Mouse (Mus musculus): ENCODE data around the gene D630003M21Rik. TPM values are rescaled to one million over a fixed set of nuclear protein-coding genes. Genes with fewer than 3 reads are reported as not detected.

Gene D630003M21Rik
- polyA plus RNA-seq, 1 experiment = not detected

DNA sequence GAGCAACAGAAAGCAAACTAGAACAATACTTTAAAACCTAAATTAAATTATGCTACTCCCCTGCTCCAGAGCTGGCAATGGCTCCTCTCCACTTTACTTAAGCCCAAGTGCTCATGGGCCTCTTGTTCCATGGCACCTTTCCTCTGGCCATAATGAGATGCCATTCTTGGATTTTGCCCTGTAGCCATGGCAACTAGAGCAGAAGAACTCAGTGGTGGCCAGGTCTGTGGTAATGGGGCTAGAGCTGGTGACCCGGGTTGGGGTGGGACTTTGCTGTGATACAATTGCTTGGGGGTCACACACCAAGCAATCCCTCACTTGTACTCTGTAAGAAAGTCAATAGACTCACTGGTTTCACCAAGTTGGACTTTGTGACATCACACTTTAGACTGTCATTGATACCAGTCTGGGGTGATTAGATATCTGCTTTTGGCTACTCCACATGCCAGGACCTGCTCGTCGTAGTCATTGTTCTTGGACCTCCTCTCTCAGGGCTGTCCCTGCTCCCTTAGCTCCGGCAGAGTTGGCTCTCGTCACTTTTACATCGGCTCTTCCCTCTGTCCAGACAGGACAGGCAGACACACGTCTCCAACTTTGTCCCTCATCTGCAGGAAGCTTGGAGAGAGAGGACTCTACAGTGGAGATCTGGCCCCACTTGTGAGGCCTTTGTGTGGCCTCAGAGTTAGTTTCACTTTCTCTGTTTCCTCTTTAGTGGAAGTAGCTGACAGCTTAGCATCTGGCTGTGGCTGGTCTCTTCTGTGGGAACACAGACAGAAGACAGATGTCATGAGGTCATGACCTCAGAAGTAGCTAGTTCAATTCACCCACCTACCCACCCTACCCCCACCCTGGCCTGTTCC, 69.4 kb downstream of the D630003M21Rik start:
- H3K4me1 ChIP-seq (ENCODE audit: control insufficient read depth, insufficient read depth, low read length) = peaks cover 37% of the 10 kb centered on the region
- peak overlapping the region; percentile 10; the same call in 1 of the 2 replicates for H3K4me3 ChIP-seq (ENCODE audit: insufficient read depth, low read length)
- TF ChIP-seq POLR2A (IDR thresholded peaks at IDR 0.05; ENCODE audit: borderline replicate concordance, low read depth, low read length) = no peak
- no peak for TF ChIP-seq CTCF (IDR thresholded peaks at IDR 0.05; ENCODE audit: low read depth, low read length)
- no peak overlapping the region for H3K27ac ChIP-seq (ENCODE audit: insufficient read depth, low read depth, low read length)

DNA sequence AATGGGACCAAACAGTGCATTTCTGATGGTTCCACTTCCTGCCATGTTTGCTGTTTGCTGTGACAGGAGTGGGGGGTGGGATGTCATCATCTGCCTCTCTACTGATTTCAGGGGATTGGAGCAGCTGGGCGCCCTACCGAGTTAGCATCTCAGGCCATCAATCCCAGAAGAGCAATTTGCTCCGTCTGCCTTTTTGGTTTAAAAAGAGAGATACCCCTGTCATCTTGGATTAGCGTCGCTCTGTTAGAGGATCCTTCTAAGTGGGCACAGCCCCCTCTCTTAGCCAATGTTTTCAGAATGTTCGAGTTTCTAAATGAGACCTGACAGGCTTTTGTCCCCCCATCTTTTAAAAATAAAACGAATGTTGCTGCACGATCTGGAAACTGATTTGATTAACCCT, 71.4 kb downstream of the D630003M21Rik start:
- Histone ChIP-seq H3K4me3 (ENCODE audit: insufficient read depth, low read length) (no peak overlapping the region), H3K4me1 (ENCODE audit: control insufficient read depth, insufficient read depth, low read length) (peaks cover 39% of the 10 kb centered on the region), H3K27ac (ENCODE audit: insufficient read depth, low read depth, low read length) (no peak overlapping the region)
- TF ChIP-seq CTCF (IDR thresholded peaks at IDR 0.05; ENCODE audit: low read depth, low read length) = no peak
- no peak for TF ChIP-seq POLR2A (IDR thresholded peaks at IDR 0.05; ENCODE audit: borderline replicate concordance, low read depth, low read length)

DNA sequence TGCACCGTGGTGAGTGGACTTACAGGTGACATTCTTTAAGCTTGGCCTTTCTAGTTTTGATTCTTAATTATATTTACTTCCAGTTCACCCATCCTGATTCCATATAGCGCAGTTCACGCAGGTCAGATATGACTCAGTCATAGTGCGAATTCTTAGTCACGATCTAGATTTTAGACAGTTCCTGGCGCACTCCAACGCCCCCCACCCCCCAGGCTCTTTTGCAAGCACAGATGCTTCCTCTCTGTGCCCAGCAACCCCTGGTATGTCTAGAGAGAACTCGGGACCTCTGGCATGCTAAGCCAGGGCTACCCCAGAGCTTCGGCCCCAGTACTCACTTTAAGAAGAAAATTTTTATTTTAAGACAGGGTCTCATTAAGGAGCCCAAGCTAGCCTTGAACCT, 72.5 kb downstream of the D630003M21Rik start:
- no peak overlapping the region for H3K27ac ChIP-seq (ENCODE audit: insufficient read depth, low read depth, low read length)
- no peak overlapping the region for H3K4me3 ChIP-seq (ENCODE audit: insufficient read depth, low read length)
- peaks cover 39% of the 10 kb centered on the region for H3K4me1 ChIP-seq (ENCODE audit: control insufficient read depth, insufficient read depth, low read length)
- TF ChIP-seq POLR2A (IDR thresholded peaks at IDR 0.05; ENCODE audit: borderline replicate concordance, low read depth, low read length) (no peak), CTCF (IDR thresholded peaks at IDR 0.05; ENCODE audit: low read depth, low read length) (no peak)

DNA sequence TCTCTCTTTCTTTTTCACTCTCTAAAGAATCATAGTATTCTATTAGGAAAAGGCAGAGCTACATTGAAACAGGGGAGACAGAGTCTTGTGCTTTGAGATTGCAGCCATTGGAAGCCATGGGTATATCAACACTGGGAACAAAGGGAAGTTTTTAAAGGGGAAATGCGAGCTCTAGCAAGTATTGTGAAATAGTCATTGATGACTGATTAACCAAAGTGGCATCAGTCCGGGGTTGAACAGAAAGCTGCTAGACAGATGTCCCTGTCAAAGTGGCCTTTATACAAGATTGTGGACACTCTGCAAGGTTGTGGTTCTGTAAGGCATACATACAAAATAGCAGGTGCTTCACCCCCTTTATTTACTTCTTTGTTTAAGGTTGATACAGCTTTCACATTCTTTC, 73.4 kb downstream of the D630003M21Rik start:
- no peak for TF ChIP-seq CTCF (IDR thresholded peaks at IDR 0.05; ENCODE audit: low read depth, low read length)
- no peak for TF ChIP-seq POLR2A (IDR thresholded peaks at IDR 0.05; ENCODE audit: borderline replicate concordance, low read depth, low read length)
- no peak overlapping the region for H3K27ac ChIP-seq (ENCODE audit: insufficient read depth, low read depth, low read length)

DNA sequence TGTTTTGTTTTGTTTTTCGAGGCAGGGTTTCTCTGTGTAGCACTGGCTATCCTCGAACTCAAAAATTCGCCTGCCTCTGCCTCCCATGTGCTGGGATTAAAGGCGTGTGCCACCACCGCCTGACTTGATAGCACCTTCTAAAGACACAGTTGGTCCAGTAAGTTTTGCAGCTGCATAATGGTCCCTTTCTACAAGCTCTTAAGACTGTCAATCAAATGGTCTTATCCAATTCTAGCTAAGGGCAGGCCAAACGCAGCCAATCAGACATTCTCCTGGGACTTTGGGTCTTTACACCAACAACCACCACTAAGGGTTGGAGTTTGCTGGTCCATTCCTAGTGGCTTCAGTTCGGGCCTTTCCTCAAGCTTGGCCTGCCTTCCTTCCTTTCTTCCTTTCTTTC, 73.9 kb downstream of the D630003M21Rik start:
- Histone ChIP-seq H3K4me1 (ENCODE audit: control insufficient read depth, insufficient read depth, low read length) (peaks cover 36% of the 10 kb centered on the region), H3K4me3 (ENCODE audit: insufficient read depth, low read length) (no peak overlapping the region), H3K27ac (ENCODE audit: insufficient read depth, low read depth, low read length) (no peak overlapping the region)
- TF ChIP-seq CTCF (IDR thresholded peaks at IDR 0.05; ENCODE audit: low read depth, low read length) (no peak), POLR2A (IDR thresholded peaks at IDR 0.05; ENCODE audit: borderline replicate concordance, low read depth, low read length) (no peak)

More for the DNA sequence above, 73.4 kb downstream of the D630003M21Rik start:
- Histone ChIP-seq H3K4me1 (ENCODE audit: control insufficient read depth, insufficient read depth, low read length) (peaks cover 39% of the 10 kb centered on the region), H3K4me3 (ENCODE audit: insufficient read depth, low read length) (no peak overlapping the region)

DNA sequence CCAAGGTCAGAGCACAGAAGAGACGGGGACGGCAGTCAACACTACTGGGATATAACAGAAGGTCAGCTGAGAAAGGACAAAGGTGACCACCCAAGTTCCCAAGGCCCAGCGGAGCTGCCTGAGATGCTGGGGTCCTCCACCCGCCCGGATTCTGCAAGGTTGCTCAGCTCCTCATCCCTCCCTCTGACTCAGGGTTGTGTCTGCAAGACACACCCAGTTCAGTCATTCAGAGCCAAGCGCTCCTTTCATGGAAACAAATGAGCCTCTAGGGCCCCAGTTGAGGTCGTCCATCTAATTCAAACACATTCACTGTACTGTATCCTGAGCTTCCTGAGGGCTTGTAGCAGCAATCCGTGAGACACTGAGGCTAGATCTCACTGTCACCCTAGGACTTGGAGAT, 74.4 kb downstream of the D630003M21Rik start:
- H3K4me1 ChIP-seq (ENCODE audit: control insufficient read depth, insufficient read depth, low read length) = peaks cover 34% of the 10 kb centered on the region
- no peak overlapping the region for H3K27ac ChIP-seq (ENCODE audit: insufficient read depth, low read depth, low read length)
- TF ChIP-seq CTCF (IDR thresholded peaks at IDR 0.05; ENCODE audit: low read depth, low read length) = no peak
- TF ChIP-seq POLR2A (IDR thresholded peaks at IDR 0.05; ENCODE audit: borderline replicate concordance, low read depth, low read length) = no peak

DNA sequence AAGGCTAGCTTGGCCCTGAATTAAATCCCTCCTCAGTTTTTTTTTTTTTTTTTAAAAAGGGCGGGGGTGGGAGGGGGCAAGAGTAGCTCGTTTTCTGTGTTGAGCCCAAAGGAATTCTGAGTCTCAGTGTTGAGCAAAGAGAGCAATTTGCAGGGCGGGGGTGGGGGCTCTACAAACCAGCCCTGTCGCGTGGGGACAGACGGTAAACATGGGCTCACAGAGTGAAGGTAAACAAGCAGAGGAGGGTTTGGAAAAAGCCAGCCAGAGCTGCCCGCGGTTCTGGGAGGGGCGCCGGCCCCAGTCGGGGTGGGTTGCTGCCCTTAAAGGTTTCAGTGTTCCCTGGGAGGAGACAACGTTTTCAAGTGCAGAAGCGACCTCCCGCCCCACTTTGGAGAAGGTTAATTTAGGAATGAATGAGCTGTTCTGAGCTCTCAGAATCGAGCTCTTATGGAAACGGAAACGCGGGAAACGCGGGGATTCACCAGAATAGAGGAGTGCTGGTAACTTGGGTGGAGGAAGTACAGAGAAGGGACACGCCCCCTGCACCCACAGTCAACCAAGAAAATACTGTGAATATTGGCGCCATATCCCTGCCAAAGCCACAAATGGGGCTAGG, 75.2 kb downstream of the D630003M21Rik start:
- TF ChIP-seq CTCF (IDR thresholded peaks at IDR 0.05; ENCODE audit: low read depth, low read length) (no peak), POLR2A (IDR thresholded peaks at IDR 0.05; ENCODE audit: borderline replicate concordance, low read depth, low read length) (no peak)
- H3K4me1 ChIP-seq (ENCODE audit: control insufficient read depth, insufficient read depth, low read length) = peaks cover 30% of the 10 kb centered on the region
- no peak overlapping the region for H3K27ac ChIP-seq (ENCODE audit: insufficient read depth, low read depth, low read length)
- H3K4me3 ChIP-seq (ENCODE audit: insufficient read depth, low read length) = peak overlapping the region; percentile 52

More for the DNA sequence above, 74.4 kb downstream of the D630003M21Rik start:
- no peak overlapping the region for H3K4me3 ChIP-seq (ENCODE audit: insufficient read depth, low read length)

DNA sequence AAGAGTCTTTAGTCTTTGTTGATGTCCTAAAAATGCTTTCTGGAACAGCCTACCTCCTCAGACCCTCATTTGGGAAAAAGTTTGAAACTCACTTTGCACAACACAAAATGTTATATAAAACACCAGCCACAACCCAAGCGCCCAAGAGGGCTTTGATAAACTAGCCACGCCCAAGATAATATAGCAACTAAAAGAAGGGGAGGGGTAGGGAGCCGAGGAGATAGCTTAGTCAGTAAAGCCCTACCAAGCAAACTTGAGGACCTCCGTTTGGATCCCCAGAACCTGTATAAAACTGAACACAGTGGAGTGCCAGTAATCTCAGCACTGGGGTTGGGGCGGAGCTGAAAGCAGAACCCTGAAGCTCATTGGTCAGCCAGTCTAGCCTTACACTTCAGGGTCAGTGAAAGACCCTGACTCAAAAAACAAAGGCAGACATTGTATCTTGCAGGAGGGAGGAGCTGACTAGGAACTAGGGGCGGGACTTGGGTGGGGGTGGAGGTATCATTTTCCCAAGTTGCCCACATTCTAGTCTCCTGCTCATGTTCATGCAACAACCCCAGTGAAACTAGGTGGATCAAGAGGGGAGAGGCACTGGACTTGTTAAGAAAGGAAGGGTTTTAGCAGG, 76.2 kb downstream of the D630003M21Rik start:
- Histone ChIP-seq H3K27ac (ENCODE audit: insufficient read depth, low read depth, low read length) (no peak overlapping the region), H3K4me3 (ENCODE audit: insufficient read depth, low read length) (no peak overlapping the region), H3K4me1 (ENCODE audit: control insufficient read depth, insufficient read depth, low read length) (peaks cover 30% of the 10 kb centered on the region)
- no peak for TF ChIP-seq CTCF (IDR thresholded peaks at IDR 0.05; ENCODE audit: low read depth, low read length)
- no peak for TF ChIP-seq POLR2A (IDR thresholded peaks at IDR 0.05; ENCODE audit: borderline replicate concordance, low read depth, low read length)

DNA sequence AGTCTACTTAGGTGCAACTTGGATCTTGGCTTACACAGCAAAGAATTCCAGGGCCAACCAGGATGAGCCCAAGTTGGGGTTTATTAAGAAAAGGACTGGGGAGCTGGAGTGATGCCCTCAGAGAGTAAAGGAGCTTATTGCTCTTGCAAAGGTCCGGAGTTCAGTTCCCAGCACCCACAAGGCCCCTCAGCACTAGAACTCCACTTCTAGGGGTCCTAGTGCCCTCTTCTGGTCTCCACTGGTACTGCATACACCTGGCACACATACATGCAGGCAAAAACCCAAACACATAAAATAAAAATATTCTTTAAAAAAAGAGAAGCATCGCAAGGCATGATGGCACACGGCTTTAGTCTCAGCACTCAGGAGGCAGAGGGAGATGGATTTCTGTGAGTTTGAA, 77.9 kb downstream of the D630003M21Rik start:
- Histone ChIP-seq H3K4me1 (ENCODE audit: control insufficient read depth, insufficient read depth, low read length) (peaks cover 20% of the 10 kb centered on the region), H3K27ac (ENCODE audit: insufficient read depth, low read depth, low read length) (no peak overlapping the region), H3K4me3 (ENCODE audit: insufficient read depth, low read length) (no peak overlapping the region)
- TF ChIP-seq CTCF (IDR thresholded peaks at IDR 0.05; ENCODE audit: low read depth, low read length) = peak; percentile 33; the same call in 1 of the 2 replicates
- TF ChIP-seq POLR2A (IDR thresholded peaks at IDR 0.05; ENCODE audit: borderline replicate concordance, low read depth, low read length) = no peak

Measured in bone marrow macrophage, adult 2 months (primary cell).